Mouse (Mus musculus): Measurements from ENCODE around the gene Fut1. TPM values are rescaled to one million over a fixed set of nuclear protein-coding genes. Genes with fewer than 3 reads are reported as not detected.

The Fut1 gene
- polyA plus RNA-seq, 1 experiment: 0.04 TPM

GRCm38 (mm10) chr7:45571966-45572365 lies 45.1 kb upstream of the Fut1 start:
- TF ChIP-seq FOSL1 (IDR thresholded peaks at IDR 0.05; ENCODE audit: insufficient read depth, low read length, poor library complexity, severe bottlenecking) (no peak), MYOG (IDR thresholded peaks at IDR 0.05; ENCODE audit: control insufficient read depth, extremely low read depth, insufficient read length) (no peak), MAX (IDR thresholded peaks at IDR 0.05) (no peak), MYOD1 (IDR thresholded peaks at IDR 0.05; ENCODE audit: control insufficient read depth, insufficient read length, low read depth) (no peak), USF1 (IDR thresholded peaks at IDR 0.05; ENCODE audit: low read depth) (no peak), CTCF (IDR thresholded peaks at IDR 0.05; ENCODE audit: control insufficient read depth, insufficient read depth, insufficient read length) (no peak), CEBPB (IDR thresholded peaks at IDR 0.05; ENCODE audit: low read depth) (no peak)
- no peak overlapping the region for H3K4me3 ChIP-seq (ENCODE audit: insufficient read depth, poor library complexity, severe bottlenecking)

GRCm38 (mm10) chr7:45573954-45574353 lies 43.1 kb upstream of the Fut1 start:
- H3K4me3 ChIP-seq (ENCODE audit: insufficient read depth, poor library complexity, severe bottlenecking): no peak overlapping the region
- no peaks in the 10 kb centered on the region for H3K27me3 ChIP-seq (ENCODE audit: control insufficient read depth, insufficient read depth, insufficient read length)
- peaks cover 5% of the 10 kb centered on the region for H3K36me3 ChIP-seq (ENCODE audit: control insufficient read depth, insufficient read depth)
- no peak for TF ChIP-seq CTCF (IDR thresholded peaks at IDR 0.05; ENCODE audit: control insufficient read depth, insufficient read depth, insufficient read length)
- TF ChIP-seq CEBPB (IDR thresholded peaks at IDR 0.05; ENCODE audit: low read depth): no peak
- no peak for TF ChIP-seq USF1 (IDR thresholded peaks at IDR 0.05; ENCODE audit: low read depth)
- no peak for TF ChIP-seq MYOG (IDR thresholded peaks at IDR 0.05; ENCODE audit: control insufficient read depth, extremely low read depth, insufficient read length)
- no peak for TF ChIP-seq MYOD1 (IDR thresholded peaks at IDR 0.05; ENCODE audit: control insufficient read depth, insufficient read length, low read depth)
- no peak for TF ChIP-seq FOSL1 (IDR thresholded peaks at IDR 0.05; ENCODE audit: insufficient read depth, low read length, poor library complexity, severe bottlenecking)
- TF ChIP-seq MAX (IDR thresholded peaks at IDR 0.05): no peak
- no peaks in the 10 kb centered on the region for H3K79me3 ChIP-seq (ENCODE audit: low read depth)
- peaks cover 9% of the 10 kb centered on the region for H3K79me2 ChIP-seq (ENCODE audit: control insufficient read depth, insufficient read depth)
- H3ac ChIP-seq (ENCODE audit: control insufficient read depth, insufficient read length, low read depth): no peak overlapping the region

More at GRCm38 (mm10) chr7:45571966-45572365, 45.1 kb upstream of the Fut1 start:
- Histone ChIP-seq H3K79me3 (ENCODE audit: low read depth) (no peaks in the 10 kb centered on the region), H3K79me2 (ENCODE audit: control insufficient read depth, insufficient read depth) (peaks cover 9% of the 10 kb centered on the region), H3ac (ENCODE audit: control insufficient read depth, insufficient read length, low read depth) (no peak overlapping the region), H3K27me3 (ENCODE audit: control insufficient read depth, insufficient read depth, insufficient read length) (no peaks in the 10 kb centered on the region), H3K36me3 (ENCODE audit: control insufficient read depth, insufficient read depth) (peaks cover 5% of the 10 kb centered on the region)

- peaks cover 5% of the 10 kb centered on the region for H3K36me3 ChIP-seq (ENCODE audit: control insufficient read depth, insufficient read depth)
- peaks cover 9% of the 10 kb centered on the region for H3K79me2 ChIP-seq (ENCODE audit: control insufficient read depth, insufficient read depth)
- H3K4me3 ChIP-seq (ENCODE audit: insufficient read depth, poor library complexity, severe bottlenecking): no peak overlapping the region
- no peak overlapping the region for H3ac ChIP-seq (ENCODE audit: control insufficient read depth, insufficient read length, low read depth)
- H3K27me3 ChIP-seq (ENCODE audit: control insufficient read depth, insufficient read depth, insufficient read length): no peaks in the 10 kb centered on the region
- TF ChIP-seq MYOD1 (IDR thresholded peaks at IDR 0.05; ENCODE audit: control insufficient read depth, insufficient read length, low read depth) (no peak), FOSL1 (IDR thresholded peaks at IDR 0.05; ENCODE audit: insufficient read depth, low read length, poor library complexity, severe bottlenecking) (no peak), MAX (IDR thresholded peaks at IDR 0.05) (no peak), CEBPB (IDR thresholded peaks at IDR 0.05; ENCODE audit: low read depth) (no peak), USF1 (IDR thresholded peaks at IDR 0.05; ENCODE audit: low read depth) (no peak), CTCF (IDR thresholded peaks at IDR 0.05; ENCODE audit: control insufficient read depth, insufficient read depth, insufficient read length) (no peak), MYOG (IDR thresholded peaks at IDR 0.05; ENCODE audit: control insufficient read depth, extremely low read depth, insufficient read length) (no peak)
- H3K79me3 ChIP-seq (ENCODE audit: low read depth): no peaks in the 10 kb centered on the region
These were observed 42.4 kb upstream of the Fut1 start for GRCm38 (mm10) chr7:45574472-45575379.

- TF ChIP-seq CTCF (IDR thresholded peaks at IDR 0.05; ENCODE audit: control insufficient read depth, insufficient read depth, insufficient read length) (no peak), USF1 (IDR thresholded peaks at IDR 0.05; ENCODE audit: low read depth) (no peak), MYOG (IDR thresholded peaks at IDR 0.05; ENCODE audit: control insufficient read depth, extremely low read depth, insufficient read length) (no peak), CEBPB (IDR thresholded peaks at IDR 0.05; ENCODE audit: low read depth) (no peak), MAX (IDR thresholded peaks at IDR 0.05) (no peak), FOSL1 (IDR thresholded peaks at IDR 0.05; ENCODE audit: insufficient read depth, low read length, poor library complexity, severe bottlenecking) (no peak), MYOD1 (IDR thresholded peaks at IDR 0.05; ENCODE audit: control insufficient read depth, insufficient read length, low read depth) (no peak)
- Histone ChIP-seq H3K36me3 (ENCODE audit: control insufficient read depth, insufficient read depth) (no peaks in the 10 kb centered on the region), H3ac (ENCODE audit: control insufficient read depth, insufficient read length, low read depth) (no peak overlapping the region), H3K79me2 (ENCODE audit: control insufficient read depth, insufficient read depth) (no peaks in the 10 kb centered on the region), H3K79me3 (ENCODE audit: low read depth) (no peaks in the 10 kb centered on the region), H3K4me3 (ENCODE audit: insufficient read depth, poor library complexity, severe bottlenecking) (no peak overlapping the region), H3K27me3 (ENCODE audit: control insufficient read depth, insufficient read depth, insufficient read length) (no peaks in the 10 kb centered on the region)
These were observed 31.2 kb upstream of the Fut1 start for GRCm38 (mm10) chr7:45585923-45586322.

GRCm38 (mm10) chr7:45587631-45588592 lies 29.2 kb upstream of the Fut1 start:
- H3K79me2 ChIP-seq (ENCODE audit: control insufficient read depth, insufficient read depth): no peaks in the 10 kb centered on the region
- H3ac ChIP-seq (ENCODE audit: control insufficient read depth, insufficient read length, low read depth): no peak overlapping the region
- TF ChIP-seq MYOD1 (IDR thresholded peaks at IDR 0.05; ENCODE audit: control insufficient read depth, insufficient read length, low read depth) (no peak), MYOG (IDR thresholded peaks at IDR 0.05; ENCODE audit: control insufficient read depth, extremely low read depth, insufficient read length) (no peak), USF1 (IDR thresholded peaks at IDR 0.05; ENCODE audit: low read depth) (no peak), MAX (IDR thresholded peaks at IDR 0.05) (no peak)
- no peaks in the 10 kb centered on the region for H3K36me3 ChIP-seq (ENCODE audit: control insufficient read depth, insufficient read depth)
- H3K4me3 ChIP-seq (ENCODE audit: insufficient read depth, poor library complexity, severe bottlenecking): no peak overlapping the region
- no peaks in the 10 kb centered on the region for H3K27me3 ChIP-seq (ENCODE audit: control insufficient read depth, insufficient read depth, insufficient read length)
- no peaks in the 10 kb centered on the region for H3K79me3 ChIP-seq (ENCODE audit: low read depth)
